Mouse (Mus musculus) layer of hippocampus, adult 8-10 months (tissue): ENCODE data around the gene Vmn1r23. TPM values are rescaled to one million over a fixed set of nuclear protein-coding genes. Genes with fewer than 3 reads are reported as not detected.
"Not testable (repeated sequence)": the region's sequence is repeated elsewhere in the genome, so short reads cannot be mapped to it uniquely, and the experiment has no call there.

Experiments used
- DNase-seq, 2 experiments: peaks; one replicate each; pipeline ENCODE4 v3.0.0; 2022; ENCODE audit warnings: low spot score in 2 of 2
- total RNA-seq, 4 experiments: library from RNA; stranded (reverse); gene quantifications; 2 replicates each; pipeline ENCODE4 v1.2.4; 2022

Gene Vmn1r23
- total RNA-seq, result not detected

- DNase-seq, result no peak
These were observed at the start of gene Vmn1r23 for GRCm38 (mm10) chr6:57926738-57927137. Gene Vmn1r23, minus strand, starts transcription at chr6:57926838.

- DNase-seq, result not testable (repeated sequence)
These were observed 34.8 kb upstream of the Vmn1r23 start, which contains the start of gene Vmn1r24 for GRCm38 (mm10) chr6:57961403-57961802. Gene Vmn1r24, minus strand, starts transcription at chr6:57961503.

- DNase-seq, result no peak
These were observed 18.7 kb downstream of the Vmn1r23 start, which contains the start of gene Vmn1r22 for GRCm38 (mm10) chr6:57907928-57908327. Gene Vmn1r22, minus strand, starts transcription at chr6:57908028.

Other genes starting within 250 kb of the Vmn1r23 start
- gene Pyurf, start 234.8 kb downstream of the Vmn1r23 start, total RNA-seq, result 1 to 10 TPM; 7.5 to 8.8 (median 8.1) TPM
- gene Lancl2, start 224.3 kb downstream of the Vmn1r23 start, total RNA-seq, result 10 to 100 TPM; 74.9 to 80.8 (median 75.7) TPM
- 10 to 100 TPM; 59.6 to 78.1 (median 72.4) TPM for gene Vopp1, start 101.7 kb downstream of the Vmn1r23 start, total RNA-seq
- gene Vmn1r21, start 76.5 kb downstream of the Vmn1r23 start, total RNA-seq, result not detected
- not detected for gene Vmn1r22, start 18.8 kb downstream of the Vmn1r23 start, total RNA-seq
- gene Vmn1r24, start 34.7 kb upstream of the Vmn1r23 start, total RNA-seq, result not detected
- not detected for gene Vmn1r25, start 54.0 kb upstream of the Vmn1r23 start, total RNA-seq
- gene Vmn1r26, start 88.3 kb upstream of the Vmn1r23 start, total RNA-seq, result not detected